Mouse (Mus musculus) small intestine, adult 2 months (tissue): ENCODE measurements around the gene AC170998.1.
"Not testable (repeated sequence)": the region's sequence is repeated elsewhere in the genome, so short reads cannot be mapped to it uniquely, and the experiment has no call there.

Experiments
- CTCF ChIP-seq: fragments of 200-500 bp; IDR thresholded peaks from 2 replicates; pipeline ENCODE4 v1.5.1; 2012; ENCODE audit warnings: low read depth, mild to moderate bottlenecking, control low read depth, inconsistent platforms, low read length, moderate library complexity, mixed read lengths; ENCODE audit not compliant: insufficient replicate concordance, insufficient read length; ENCODE audit errors: extremely low read depth
- POLR2A ChIP-seq: fragments of 200-500 bp; IDR thresholded peaks from 2 replicates; pipeline ENCODE4 v1.6.1; 2012; ENCODE audit warnings: low read depth, mild to moderate bottlenecking, control low read depth, inconsistent platforms, low read length, moderate library complexity

GRCm38 (mm10) chr17:28774303-28774702 lies 48.4 kb downstream of the AC170998.1 start:
- TF ChIP-seq POLR2A, CTCF: not testable (repeated sequence)
